Mouse (Mus musculus) Patski (cell line): ENCODE measurements at regions not wholly inside any gene's neighbourhood (a gene's known extent, or its start where the extent isn't known, plus 50 kb on each side); places are given as distances from the start of the nearest gene placed in this dataset.

Source experiments
- ATAC-seq: fragments of 100-300 bp; one replicate; pipeline ENCODE4 v1.8.0; 2021
- CTCF ChIA-PET: fragments of 350-600 bp; sonication (Branson Sonifier 250); formaldehyde crosslinking; loops from one replicate; lab custom pipeline; 2022; ENCODE audit warnings: inconsistent platforms; lab: Charles Lee
- POLR2A ChIA-PET: fragments of 350-600 bp; sonication (Branson Sonifier 250); formaldehyde crosslinking; loops from one replicate; lab custom pipeline; 2022; ENCODE audit warnings: antibody characterized with exemption, inconsistent platforms; lab: Charles Lee
- DNase-seq: peaks from one replicate; pipeline ENCODE4 v3.0.0-alpha.2; 2011; ENCODE audit warnings: low read depth, low spot score
- H3K27me3 ChIP-seq: fragments of 371-371 bp; one replicate; pipeline ENCODE4 v1.5.1; 2021
- CTCF ChIP-seq: fragments of 100-300 bp; IDR thresholded peaks from one replicate; pipeline ENCODE4 v1.5.1; 2021
- in situ Hi-C: fragments of 300-500 bp; cut with MboI; formaldehyde crosslinking; loops from 3 replicates; pipeline ENCODE4 v1.11.1; 2018; ENCODE audit warnings: low pct_unique_long_range_greater_than_20kb, mixed read lengths

DNA sequence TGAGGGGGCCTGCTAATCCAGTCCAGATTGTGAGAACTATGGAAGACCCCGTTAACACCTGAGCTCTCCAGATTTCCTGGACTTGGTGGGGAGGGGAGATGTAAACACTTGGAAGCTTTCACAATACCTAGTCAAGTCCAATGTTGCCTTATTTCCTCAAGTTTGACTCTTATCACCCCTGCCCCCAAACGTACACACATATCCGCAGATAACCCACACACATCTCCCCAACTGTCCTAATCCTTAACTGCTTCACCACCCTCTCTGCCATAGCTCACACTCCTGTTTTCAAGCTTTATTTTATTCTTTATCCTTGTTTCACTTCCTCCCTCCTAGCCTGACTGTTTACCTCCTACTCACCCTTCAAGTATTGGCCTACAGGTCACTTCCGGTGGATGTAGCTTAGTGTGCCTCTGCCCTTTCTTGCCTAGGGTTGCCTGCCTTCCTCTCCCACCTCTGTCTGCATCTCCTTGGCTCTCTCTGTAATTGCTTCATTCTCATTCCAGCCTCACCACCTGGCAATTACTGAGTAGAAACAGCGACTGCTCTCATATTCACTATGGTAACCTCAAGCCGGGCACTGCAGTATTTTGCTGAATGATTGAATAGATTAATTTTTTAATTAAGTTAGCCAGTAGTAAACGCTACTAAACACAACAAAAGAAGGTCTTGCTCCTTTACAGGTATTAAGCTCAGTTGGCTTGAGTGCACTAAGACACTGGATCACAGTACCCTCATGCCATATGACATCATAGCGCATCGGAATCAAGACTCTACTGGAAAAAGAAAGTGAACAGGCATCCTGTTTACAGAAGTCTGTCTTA is 125.3 kb upstream of the Cpeb2 start:
- POLR2A ChIA-PET = interaction anchor here (1.2 to 1.3 kb wide), 2 partner anchors 16 to 25 kb away, joined by 4 read pairs; no protein-coding TSS in a partner anchor
- in situ Hi-C loops = no loop called here
- no peaks in the 10 kb centered on the region for H3K27me3 ChIP-seq
- no peak for TF ChIP-seq CTCF
- DNase-seq = no peak
- ATAC-seq = no peak
- CTCF ChIA-PET = interaction anchor here (0.9 to 3.0 kb wide), 9 partner anchors 9 to 184 kb away, joined by 3 to 13 read pairs (median 3); no protein-coding TSS in a partner anchor

DNA sequence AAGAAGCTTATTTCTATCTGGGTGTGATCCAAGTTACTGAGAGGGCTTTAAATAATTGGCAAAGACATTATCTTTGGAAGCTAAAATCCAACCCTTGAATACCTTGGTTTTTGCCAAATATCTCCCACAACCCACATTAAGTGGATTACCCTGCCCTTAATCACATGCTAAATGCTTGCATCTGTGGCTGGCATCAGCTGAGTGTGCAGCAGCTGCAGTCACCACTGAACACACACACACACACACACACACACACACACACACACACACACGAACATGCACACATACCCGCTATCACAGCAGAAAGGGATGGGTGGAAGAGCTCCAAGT is 124.7 kb upstream of the Cpeb2 start:
- ATAC-seq (no peak), DNase-seq (no peak)
- in situ Hi-C loops = no loop called here
- ChIA-PET POLR2A (interaction anchor here (1.2 to 1.3 kb wide), 2 partner anchors 17 to 26 kb away, joined by 4 read pairs; no protein-coding TSS in a partner anchor), CTCF (interaction anchor here (1.0 to 3.0 kb wide), 9 partner anchors 8 to 185 kb away, joined by 3 to 13 read pairs (median 3); no protein-coding TSS in a partner anchor)
- H3K27me3 ChIP-seq = no peaks in the 10 kb centered on the region
- no peak for TF ChIP-seq CTCF

DNA sequence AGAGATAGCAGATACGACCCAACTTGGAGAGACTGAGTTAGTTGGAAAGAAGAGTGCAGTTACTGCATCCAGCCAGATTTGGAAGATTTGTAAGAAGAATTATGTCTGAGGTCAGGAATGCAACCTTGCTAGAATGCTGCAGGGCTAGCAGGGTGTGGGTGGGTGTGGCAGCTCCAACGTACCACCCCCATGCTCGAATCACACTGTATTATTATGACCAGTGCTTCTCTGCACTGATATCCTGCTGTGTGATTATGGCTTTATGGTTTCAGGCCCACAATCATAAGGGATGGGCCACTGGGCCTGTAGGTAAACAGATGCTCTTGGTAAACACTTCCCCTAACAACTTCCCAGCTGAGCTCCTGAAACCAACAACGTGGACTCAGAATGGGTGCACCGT is 122.8 kb upstream of the Cpeb2 start:
- no peak for ATAC-seq
- in situ Hi-C loops = loop anchor here (10.0 kb wide), 2 partner anchors 115 to 245 kb away; no protein-coding TSS in a partner anchor

DNA sequence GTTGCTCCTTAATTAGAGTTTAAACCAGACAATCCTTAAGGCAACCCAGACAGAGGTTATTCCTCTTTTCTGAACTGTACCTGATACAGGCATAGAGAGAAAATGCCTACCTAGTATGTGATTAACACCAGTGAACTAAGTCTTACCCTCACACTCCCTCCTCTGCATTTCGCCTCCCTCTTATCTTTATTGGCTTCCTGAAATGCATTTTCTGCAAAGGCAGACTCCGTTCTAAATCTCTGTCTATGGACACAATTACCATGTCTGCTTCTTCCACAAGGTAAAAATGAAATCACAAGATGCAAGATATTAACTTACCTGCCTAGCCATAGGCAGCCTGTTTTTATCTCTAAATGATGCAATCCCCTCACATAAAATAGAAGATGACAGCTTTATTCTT is 121.2 kb upstream of the Cpeb2 start:
- in situ Hi-C loops = loop anchor here (10.0 kb wide), 2 partner anchors 113 to 243 kb away; no protein-coding TSS in a partner anchor
- ChIA-PET POLR2A (no interaction called here), CTCF (interaction anchor here (2.3 to 2.5 kb wide), 2 partner anchors 9 to 18 kb away, joined by 6 to 9 read pairs; no protein-coding TSS in a partner anchor)
- no peak for TF ChIP-seq CTCF
- ATAC-seq (no peak), DNase-seq (no peak)
- no peaks in the 10 kb centered on the region for H3K27me3 ChIP-seq

More for the DNA sequence above, 122.8 kb upstream of the Cpeb2 start:
- H3K27me3 ChIP-seq = no peaks in the 10 kb centered on the region
- ChIA-PET CTCF (no interaction called here), POLR2A (no interaction called here)
- DNase-seq = no peak
- no peak for TF ChIP-seq CTCF

DNA sequence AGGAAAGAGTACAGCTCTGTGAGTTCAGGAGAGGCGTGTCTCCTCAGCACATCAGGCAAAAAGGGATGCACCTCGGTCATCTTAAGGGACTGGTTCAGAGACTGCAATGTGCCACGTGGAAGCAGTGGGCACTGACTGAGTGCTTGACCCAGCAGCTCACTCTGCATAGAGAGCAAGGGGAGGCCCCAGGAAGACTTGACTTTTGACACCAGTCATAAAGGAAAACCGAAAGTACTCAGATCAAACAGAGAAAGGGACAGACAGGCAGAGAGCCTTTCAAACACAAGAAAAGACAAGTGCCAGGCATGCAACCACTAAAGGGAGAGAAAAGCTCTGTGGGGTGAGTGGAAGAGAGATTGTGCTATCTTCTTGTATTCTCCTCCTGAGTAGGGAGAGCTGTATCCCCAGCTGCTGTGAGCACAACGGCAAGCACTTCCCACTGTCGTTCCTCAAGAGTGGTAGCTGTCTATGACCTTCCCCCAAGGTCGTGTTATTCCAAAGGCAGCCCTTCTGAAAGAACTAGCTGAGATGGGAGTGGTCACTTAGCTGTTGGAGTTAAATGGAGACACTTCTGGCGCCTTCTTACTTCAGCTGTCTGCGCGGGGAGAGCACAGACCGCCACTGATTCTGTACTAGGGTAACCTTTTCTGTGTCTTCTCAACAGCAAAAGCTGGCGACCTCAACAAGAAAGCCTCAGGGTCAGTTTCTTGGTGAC is 119.4 kb upstream of the Cpeb2 start:
- no peak for TF ChIP-seq CTCF
- ChIA-PET CTCF (interaction anchor here (0.8 to 2.5 kb wide), 5 partner anchors 11 to 130 kb away, joined by 3 to 9 read pairs (median 3); no protein-coding TSS in a partner anchor), POLR2A (no interaction called here)
- in situ Hi-C loops = loop anchor here (10.0 kb wide), 2 partner anchors 111 to 241 kb away; no protein-coding TSS in a partner anchor
- no peaks in the 10 kb centered on the region for H3K27me3 ChIP-seq
- ATAC-seq = no peak
- no peak for DNase-seq

DNA sequence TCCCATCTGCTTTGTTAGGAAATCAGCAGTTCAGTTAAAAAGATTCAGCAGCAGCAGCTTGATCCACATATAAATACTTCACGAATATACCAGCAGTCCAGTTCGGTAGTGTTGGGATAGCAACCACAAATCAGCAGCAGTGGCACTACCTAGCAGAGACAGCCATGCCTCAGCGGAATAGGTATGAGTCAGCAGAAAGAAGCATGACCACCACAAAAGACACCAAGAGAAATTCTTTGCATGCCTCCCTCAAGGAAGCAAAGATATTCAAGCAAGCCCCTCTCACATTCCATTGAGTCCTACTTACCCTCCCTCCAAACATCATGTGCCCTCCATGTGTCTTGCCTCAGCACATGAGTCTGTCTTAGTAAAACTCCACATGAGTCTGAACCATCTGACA is 117.5 kb upstream of the Cpeb2 start:
- TF ChIP-seq CTCF = no peak

DNA sequence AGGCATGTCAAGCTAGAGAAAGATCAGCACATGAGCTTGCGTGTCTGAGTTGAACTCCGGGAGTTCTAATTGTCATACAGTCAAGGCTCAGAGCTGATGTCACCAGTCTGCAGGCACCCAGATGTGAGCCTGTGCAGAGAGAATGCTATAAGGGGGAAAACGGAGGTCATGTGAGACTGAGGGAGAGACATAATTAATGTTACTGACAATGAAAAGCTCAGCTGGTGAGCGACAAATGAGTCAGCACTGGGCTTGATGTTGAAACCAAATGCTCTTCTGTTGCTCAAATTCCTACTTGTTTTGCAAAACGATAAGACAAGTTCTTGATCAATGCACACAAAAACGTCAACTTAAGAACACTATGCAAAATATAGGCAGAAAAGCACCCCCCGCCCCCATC is 116.1 kb upstream of the Cpeb2 start:
- ChIA-PET CTCF (interaction anchor here (0.9 to 1.0 kb wide), 2 partner anchors 9 to 114 kb away, joined by 3 read pairs; no protein-coding TSS in a partner anchor), POLR2A (no interaction called here)
- in situ Hi-C loops = loop anchor here (10.0 kb wide), 2 partner anchors 108 to 238 kb away; no protein-coding TSS in a partner anchor
- no peaks in the 10 kb centered on the region for H3K27me3 ChIP-seq
- DNase-seq (no peak), ATAC-seq (peak; percentile 76)
- no peak for TF ChIP-seq CTCF

More for the DNA sequence above, 117.5 kb upstream of the Cpeb2 start:
- ATAC-seq = peak; percentile 59
- POLR2A ChIA-PET = no interaction called here
- in situ Hi-C loops = loop anchor here (10.0 kb wide), 2 partner anchors 109 to 239 kb away; no protein-coding TSS in a partner anchor
- no peak for DNase-seq
- no peaks in the 10 kb centered on the region for H3K27me3 ChIP-seq
- CTCF ChIA-PET = no interaction called here

DNA sequence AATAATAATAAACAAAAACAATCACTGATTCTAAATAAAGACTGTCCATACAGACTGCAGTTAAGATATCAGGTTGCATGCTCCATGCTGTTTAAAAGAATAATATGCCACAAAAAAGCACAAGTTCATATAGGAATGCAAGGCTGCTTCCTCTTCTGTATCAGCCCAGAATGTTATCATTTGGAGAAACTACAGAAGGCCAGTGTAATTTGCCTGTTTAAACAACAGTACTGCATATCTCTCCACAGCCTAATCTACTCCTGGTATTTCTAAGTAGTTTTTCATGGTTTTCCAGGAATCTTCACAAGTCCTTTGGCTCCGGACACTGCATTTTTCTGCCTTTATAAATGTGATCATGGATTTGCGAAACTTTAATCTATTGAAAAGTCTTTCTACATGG is 111.9 kb upstream of the Cpeb2 start:
- CTCF ChIA-PET = interaction anchor here (1.3 to 2.4 kb wide), 3 partner anchors 9 to 16 kb away, joined by 3 to 7 read pairs (median 4); no protein-coding TSS in a partner anchor
- no peak for ATAC-seq
- POLR2A ChIA-PET = interaction anchor here (0.7 kb wide), 1 partner anchor 33 kb away, joined by 5 read pairs; no protein-coding TSS in a partner anchor
- in situ Hi-C loops = no loop called here
- no peak for TF ChIP-seq CTCF
- H3K27me3 ChIP-seq = no peaks in the 10 kb centered on the region
- DNase-seq = no peak

DNA sequence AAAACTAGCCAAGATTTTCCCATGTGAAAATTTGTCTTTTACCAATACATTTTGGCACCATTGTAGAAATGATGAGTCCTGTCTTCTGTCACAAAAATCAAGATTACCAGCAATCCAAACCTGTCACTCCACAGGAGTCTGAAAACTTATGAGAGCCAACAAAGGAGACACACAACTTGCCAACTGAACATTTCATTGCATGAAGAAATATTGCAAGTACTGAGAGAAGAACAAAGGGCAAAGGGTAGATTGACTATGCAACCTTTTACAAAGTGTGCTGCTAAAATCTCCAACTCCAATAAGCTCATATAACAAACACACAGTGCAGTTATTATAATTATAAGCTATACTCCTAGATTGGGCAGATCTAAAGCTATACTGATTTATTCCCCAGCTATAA is 108.7 kb upstream of the Cpeb2 start:
- POLR2A ChIA-PET = no interaction called here
- no peaks in the 10 kb centered on the region for H3K27me3 ChIP-seq
- in situ Hi-C loops = no loop called here
- DNase-seq (no peak), ATAC-seq (no peak)
- TF ChIP-seq CTCF = no peak
- CTCF ChIA-PET = interaction anchor here (1.2 kb wide), 1 partner anchor 10 kb away, joined by 4 read pairs; no protein-coding TSS in a partner anchor

DNA sequence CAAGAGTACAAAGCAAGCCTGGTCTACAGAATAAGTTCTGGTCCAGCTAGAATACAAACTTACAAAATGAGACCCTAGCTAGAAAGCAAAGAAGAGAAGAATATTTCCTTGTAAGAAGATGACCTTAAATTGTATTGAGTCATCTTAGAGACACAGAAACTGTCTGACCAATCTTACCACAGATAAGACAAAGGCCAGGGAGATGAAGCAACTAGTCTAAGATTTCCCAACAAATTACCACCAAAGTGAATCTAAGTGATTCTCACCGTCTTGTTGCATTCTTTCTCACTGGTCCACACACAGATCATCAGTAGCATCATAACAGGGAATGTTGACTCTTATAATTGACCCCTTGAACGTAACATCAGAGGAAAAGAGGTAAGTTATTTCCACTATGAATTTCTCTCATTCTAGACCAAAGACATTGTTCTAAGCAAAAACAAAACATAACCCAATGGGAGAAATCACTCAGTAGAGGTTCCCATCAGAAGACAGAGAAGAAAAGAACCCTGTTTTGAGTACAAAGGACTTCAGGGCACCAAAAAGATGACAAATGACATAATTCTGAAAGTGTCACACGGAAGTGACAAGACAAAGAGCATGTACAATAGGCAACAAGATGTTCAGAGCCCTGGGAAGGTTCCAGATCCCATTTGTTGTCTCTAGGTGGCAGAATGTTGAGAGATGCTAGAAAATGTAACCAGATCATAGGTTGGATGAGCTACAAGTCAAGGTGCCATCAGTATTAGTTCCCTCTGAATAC is 107.0 kb upstream of the Cpeb2 start:
- POLR2A ChIA-PET = no interaction called here
- TF ChIP-seq CTCF = no peak
- ATAC-seq (no peak), DNase-seq (no peak)
- CTCF ChIA-PET = interaction anchor here (1.1 kb wide), 1 partner anchor 16 kb away, joined by 3 read pairs; no protein-coding TSS in a partner anchor
- in situ Hi-C loops = no loop called here
- H3K27me3 ChIP-seq = no peaks in the 10 kb centered on the region
